Mouse (Mus musculus) layer of hippocampus, postnatal 25 days (tissue): ENCODE measurements around the gene Appbp2. TPM values are rescaled to one million over a fixed set of nuclear protein-coding genes. Genes with fewer than 3 reads are reported as not detected.

ENCODE experiments used
- DNase-seq, 2 experiments: peaks; one replicate each; pipeline ENCODE4 v3.0.0; 2022; ENCODE audit warnings: mixed read lengths in 2 of 2, low spot score in 1 of 2; ENCODE audit errors: extremely low spot score in 1 of 2
- total RNA-seq, 2 experiments: library from RNA; stranded (reverse); gene quantifications; 2 replicates each; pipeline ENCODE4 v1.2.3; 2021

The Appbp2 gene
- total RNA-seq: 10 to 100 TPM; 52.5 to 53.4 TPM

GRCm38 (mm10) chr11:85234990-85235841 is at the start of gene Appbp2:
Gene Appbp2 (minus strand): TSS chr11:85235130.
- peak in 1 of 2 experiments; percentile 83 for DNase-seq

DNA sequence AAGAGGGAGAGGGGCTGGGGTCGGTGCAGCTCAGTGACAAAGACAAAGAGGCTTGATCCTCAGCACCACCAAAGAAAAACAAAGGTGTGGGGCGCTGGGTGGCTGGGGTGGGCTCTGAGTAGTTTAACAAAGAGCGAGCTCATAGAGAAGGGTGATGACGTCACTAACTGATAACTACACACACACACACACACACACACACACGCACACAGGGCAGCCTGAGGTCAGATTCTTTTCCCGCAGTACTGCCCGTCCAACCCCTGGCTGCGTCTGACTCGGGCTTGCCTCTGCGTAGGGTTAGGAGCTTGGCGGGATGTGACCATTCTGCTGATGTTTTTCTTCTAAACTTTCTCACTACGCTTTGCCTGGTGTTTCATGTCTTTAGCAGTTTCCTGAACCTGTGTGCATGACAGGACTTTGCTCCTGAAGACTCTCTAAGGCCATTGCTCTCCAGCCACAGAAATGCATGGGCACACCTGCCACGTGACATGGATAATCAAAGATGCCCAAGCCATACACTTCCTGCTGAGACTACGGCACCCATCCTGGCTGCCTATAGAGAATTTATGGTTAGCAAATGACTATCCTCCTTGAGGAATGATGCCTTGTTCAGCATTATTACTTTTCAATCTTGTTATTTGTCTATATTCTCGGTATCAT is 46.4 kb upstream of the Appbp2 start:
- DNase-seq: no peak

GRCm38 (mm10) chr11:85278175-85278574 is 43.2 kb upstream of the Appbp2 start:
- DNase-seq: no peak

DNA sequence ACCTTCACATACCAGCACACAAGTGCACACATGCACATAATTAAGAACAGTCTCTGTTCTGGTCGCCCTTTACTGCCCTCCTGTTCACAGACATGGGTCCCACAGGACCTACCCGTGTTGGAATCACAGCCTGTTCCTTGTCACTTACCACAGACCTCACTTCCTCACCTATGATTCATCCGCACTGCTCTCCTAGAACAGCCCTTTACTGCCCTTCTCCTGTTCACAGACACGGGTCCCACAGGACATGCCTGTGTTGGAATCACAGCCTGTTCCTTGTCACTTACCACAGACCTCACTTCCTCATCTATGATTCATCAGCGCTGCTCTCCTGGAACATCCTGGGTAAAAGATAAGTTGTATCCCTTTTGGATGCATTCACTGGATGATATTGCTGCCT is 42.7 kb upstream of the Appbp2 start:
- DNase-seq: no peak

- no peak for DNase-seq
Observed at GRCm38 (mm10) chr11:85275151-85275550, 40.2 kb upstream of the Appbp2 start.

DNA sequence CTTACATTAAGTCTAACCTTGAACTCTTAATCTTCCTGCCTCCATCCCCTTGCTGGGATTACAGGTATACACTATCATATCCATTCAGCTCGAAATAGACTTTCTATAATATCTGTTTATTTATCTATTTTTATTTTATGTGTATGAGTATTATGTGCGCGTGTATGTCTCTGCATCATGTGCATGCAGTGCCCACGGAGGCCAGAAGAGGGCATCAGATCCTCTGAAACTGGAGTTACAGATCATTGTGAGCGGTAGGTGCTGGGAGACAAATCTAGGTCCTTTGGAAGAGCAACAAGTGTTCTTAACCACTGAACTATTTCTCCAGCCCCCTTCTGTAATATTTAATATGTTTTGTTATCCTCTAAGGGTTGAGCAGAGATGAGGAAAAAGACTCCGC is 38.4 kb upstream of the Appbp2 start:
- no peak for DNase-seq

DNA sequence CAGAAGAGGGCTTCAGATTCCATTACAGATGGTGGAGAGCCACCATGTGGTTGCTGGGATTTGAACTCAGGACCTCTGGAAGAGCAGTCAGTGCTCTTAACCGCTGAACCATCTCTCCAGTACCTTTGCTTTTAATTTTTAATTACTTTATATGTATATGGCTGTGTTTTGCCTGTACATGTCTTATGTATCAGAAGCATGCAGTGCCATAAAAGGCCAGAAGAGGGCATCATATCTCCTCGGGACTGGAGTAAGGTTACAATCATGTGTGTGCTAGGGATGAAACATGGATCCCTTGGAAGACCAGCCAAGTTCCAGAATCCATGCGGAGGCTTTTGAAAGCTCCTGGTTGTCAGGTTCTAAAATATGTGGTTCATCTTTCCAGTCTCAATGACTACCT is 35.7 kb upstream of the Appbp2 start:
- peak in 1 of 2 experiments; percentile 27 for DNase-seq

GRCm38 (mm10) chr11:85267393-85267792 is 32.5 kb upstream of the Appbp2 start:
- DNase-seq: no peak

GRCm38 (mm10) chr11:85264635-85265034 is 29.7 kb upstream of the Appbp2 start:
- no peak for DNase-seq

- peak; percentile 43 to 90 for DNase-seq
Observed at GRCm38 (mm10) chr11:85261192-85261591, 26.3 kb upstream of the Appbp2 start.

- no peak for DNase-seq
Observed at GRCm38 (mm10) chr11:85258966-85259365, 24.0 kb upstream of the Appbp2 start.

DNA sequence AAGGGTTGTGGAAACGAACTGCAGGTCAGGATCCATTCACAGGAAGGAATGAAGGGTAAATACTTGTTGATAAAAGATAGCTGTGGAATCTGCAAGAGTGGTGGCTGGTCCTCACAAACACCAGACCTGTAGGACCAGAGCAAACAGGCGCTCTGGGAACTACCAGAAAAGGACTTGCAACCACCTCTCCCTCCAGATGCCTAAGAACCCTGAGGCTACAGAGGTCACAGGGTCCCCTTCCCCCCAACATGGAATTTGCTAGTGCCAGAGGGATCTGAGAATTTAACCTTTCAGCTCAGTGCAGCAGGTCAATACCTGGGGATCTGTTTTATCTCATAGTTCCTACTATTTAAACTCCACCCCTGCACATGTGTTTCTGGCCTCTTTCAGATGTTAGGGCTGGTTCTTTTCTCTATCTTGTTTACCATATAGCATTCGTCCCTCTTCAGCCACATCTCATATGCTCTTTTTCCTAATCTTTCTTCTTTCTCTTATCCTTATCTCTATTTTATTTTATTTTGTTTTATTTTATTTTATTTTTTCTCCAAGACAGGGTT is 20.6 kb upstream of the Appbp2 start:
- no peak for DNase-seq

- peak in 1 of 2 experiments; percentile 13 for DNase-seq
Observed at GRCm38 (mm10) chr11:85253641-85254040, 18.7 kb upstream of the Appbp2 start.

GRCm38 (mm10) chr11:85253006-85253405 is 18.1 kb upstream of the Appbp2 start:
- DNase-seq: no peak

DNA sequence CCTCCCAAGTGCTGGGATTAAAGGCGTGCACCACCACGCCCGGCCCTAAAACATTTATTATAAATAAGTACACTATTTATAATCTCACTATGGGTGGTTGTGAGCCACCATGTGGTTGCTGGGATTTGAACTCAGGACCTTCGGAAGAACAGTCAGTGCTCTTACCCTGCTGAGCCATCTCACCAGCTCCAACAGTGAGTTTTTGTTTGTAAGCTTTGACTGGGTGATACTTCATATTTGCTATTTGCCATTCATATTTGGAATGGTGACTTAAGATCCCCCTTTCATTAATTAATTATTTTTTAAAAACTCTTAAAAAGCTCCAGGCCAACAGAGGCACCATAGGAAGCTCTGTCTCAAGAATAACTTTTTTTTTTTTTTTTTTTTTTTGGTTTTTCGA is 17.0 kb upstream of the Appbp2 start:
- DNase-seq: no peak

GRCm38 (mm10) chr11:85250467-85250866 is 15.5 kb upstream of the Appbp2 start:
- DNase-seq: no peak

DNA sequence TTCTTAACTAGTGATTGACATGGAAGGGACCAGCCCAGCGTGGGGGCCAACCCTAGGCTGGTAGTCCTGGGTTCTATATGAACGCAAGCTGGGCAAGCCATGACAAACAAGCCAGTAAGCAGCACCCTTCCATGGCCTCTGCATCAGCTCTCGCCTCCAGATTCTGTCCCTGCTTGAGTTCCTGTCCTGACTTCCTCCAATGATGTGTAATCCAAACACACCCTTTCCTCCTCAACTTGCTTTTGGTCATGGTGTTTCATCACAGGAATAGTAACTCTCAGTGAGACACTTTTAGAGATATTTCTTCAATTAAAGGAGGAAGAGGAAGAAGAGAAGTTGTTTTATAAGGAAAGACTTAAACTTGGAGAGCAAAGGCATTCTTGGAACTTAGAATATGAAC is 14.4 kb upstream of the Appbp2 start:
- no peak for DNase-seq

DNA sequence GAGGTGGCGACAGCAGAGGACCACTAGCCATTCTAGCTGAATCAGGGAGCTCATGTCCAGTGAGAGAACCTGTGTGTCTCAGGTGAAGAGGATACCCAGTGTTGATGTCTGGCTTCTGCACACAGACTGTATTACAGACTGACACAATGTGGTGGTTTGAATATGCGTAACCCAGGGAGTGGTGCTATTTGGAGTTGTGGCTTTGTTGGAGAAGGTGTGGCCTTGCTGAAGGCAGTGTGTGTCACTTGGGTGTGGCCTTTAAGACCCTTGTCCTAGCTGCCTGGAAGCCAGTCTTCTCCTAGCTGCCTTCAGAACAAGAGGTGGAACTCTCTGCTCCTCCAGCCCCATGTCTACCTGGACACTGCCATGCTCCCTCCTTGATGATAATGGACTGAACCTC is 13.2 kb upstream of the Appbp2 start:
- no peak for DNase-seq

- DNase-seq: no peak
Observed at GRCm38 (mm10) chr11:85241226-85241625, 6.3 kb upstream of the Appbp2 start.

DNA sequence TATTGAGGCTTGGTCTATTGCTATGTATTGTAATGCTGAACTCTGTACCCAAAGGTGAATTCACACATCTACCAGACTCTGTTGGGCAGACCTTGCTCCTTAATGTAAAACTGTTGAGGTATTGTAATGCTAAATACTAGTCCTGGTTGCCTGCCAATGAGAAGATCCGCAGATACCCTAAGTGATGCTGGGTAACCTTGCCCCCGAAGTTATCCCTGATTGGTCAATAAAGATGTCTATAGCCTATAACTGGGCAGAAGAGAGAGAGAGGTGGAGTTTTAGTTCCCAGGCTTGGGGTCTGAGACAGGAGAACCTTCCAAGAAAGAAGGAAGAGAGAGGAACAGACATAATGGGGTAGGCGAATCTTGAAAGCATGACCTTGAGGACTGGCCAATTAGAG is 5.3 kb upstream of the Appbp2 start:
- no peak for DNase-seq

GRCm38 (mm10) chr11:85234363-85234989 is 454 bp downstream of the Appbp2 start:
- peak; percentile 69 to 83 for DNase-seq
